In the genomic region with DNA sequence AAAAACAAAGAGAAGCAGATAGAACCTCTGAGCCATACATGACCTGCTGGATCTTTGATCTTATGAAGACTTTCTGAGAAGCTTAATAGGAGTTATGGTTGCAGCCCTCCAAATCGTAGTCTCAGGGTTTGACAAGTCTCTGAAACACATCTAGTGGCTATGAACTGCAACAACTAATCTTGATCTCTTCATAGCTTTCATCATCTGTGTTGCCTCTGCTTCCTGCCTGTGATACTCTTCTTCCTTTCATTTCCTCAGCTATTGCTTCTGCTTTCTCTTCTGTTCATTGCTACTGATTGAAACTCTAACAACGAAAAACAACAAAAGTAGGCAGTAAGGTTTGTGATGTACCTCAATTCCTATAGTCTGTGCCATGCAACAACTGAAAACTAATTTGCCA, we compare ENCODE assay signal across 22 mouse cellular contexts. TPM values are rescaled to one million over a fixed set of nuclear protein-coding genes. Genes with fewer than 3 reads are reported as not detected.
A peak's percentile ranks its signal among the peaks of the same experiment; 100 is the strongest.
DNase-seq lines count a peak whose midpoint lies in the region; ATAC-seq and TF ChIP-seq lines count a peak whose summit lies in the region.
"Had no signal": no experiment of that assay in that cellular context is flagged by ENCODE, and none has a peak within 500 bp of the region (broad histone marks: within the 10 kb centered on the region; RNA-seq: fewer than 3 reads in every experiment).

No protein-coding gene starts in this region.

- 70% methylated on average over 2 of the region's 2 CpGs for WGBS in lung, postnatal 0 days
- 55% methylated on average over 2 of the region's 2 CpGs for WGBS in lung, adult 2 months

- H3K36me3 ChIP-seq in lung, postnatal 0 days (ENCODE audit: insufficient read depth, low read length), result no peaks in the 10 kb centered on the region
- H3K36me3 ChIP-seq: embryonic facial prominence, embryonic 10.5 days; embryonic facial prominence, embryonic 12.5 days had no signal

- H3K4me3 ChIP-seq in lung, postnatal 0 days (ENCODE audit: low read depth, low read length), result no peak overlapping the region
- H3K4me3 ChIP-seq in lung, adult 2 months (replicated peaks; ENCODE audit: extremely low read depth, low read depth, low read length), result no peak overlapping the region
- H3K4me3 ChIP-seq: embryonic facial prominence, embryonic 10.5 days; embryonic facial prominence, embryonic 12.5 days; forebrain, embryonic 13.5 days had no signal

- TF ChIP-seq POLR2A in lung, adult 2 months (IDR thresholded peaks at IDR 0.05; ENCODE audit: borderline replicate concordance, extremely low read depth, low read depth, low read length), result no peak

- DNase-seq in lung, postnatal 0 days (ENCODE audit: low spot score), result peak; percentile 4
- no peak for DNase-seq in lung, adult 2 months
- DNase-seq in kidney, adult 11 months, result no peak
- DNase-seq in gastrocnemius, adult 8-10 months (ENCODE audit: low spot score in 2 of 2), result no peak
- DNase-seq in spleen, postnatal 14 days (ENCODE audit: low spot score in 2 of 2), result no peak
- DNase-seq: adrenal gland, adult 2 months; adrenal gland, postnatal 10 days; adrenal gland, postnatal 25 days; cerebellum, adult 11 months; cerebellum, adult 18-20 months; cerebellum, adult 8-10 months; cerebellum, adult 9-11 months; cerebellum, postnatal 14 days; cerebellum, postnatal 36 days had no signal

- no peak for TF ChIP-seq CTCF in lung, postnatal 0 days (IDR thresholded peaks at IDR 0.05)
- TF ChIP-seq CTCF in lung, adult 2 months (IDR thresholded peaks at IDR 0.05; ENCODE audit: insufficient read depth, low read length), result no peak

- no peaks in the 10 kb centered on the region for H3K9me3 ChIP-seq in lung, postnatal 0 days (ENCODE audit: low read length)
- H3K9me3 ChIP-seq: embryonic facial prominence, embryonic 10.5 days; embryonic facial prominence, embryonic 12.5 days; forebrain, embryonic 13.5 days had no signal

- H3K27ac ChIP-seq in lung, postnatal 0 days (ENCODE audit: low read length), result no peak overlapping the region
- H3K27ac ChIP-seq: embryonic facial prominence, embryonic 10.5 days; embryonic facial prominence, embryonic 12.5 days; forebrain, embryonic 13.5 days had no signal

- no peak overlapping the region for H3K9ac ChIP-seq in lung, postnatal 0 days (replicated peaks; ENCODE audit: low read depth)
- H3K9ac ChIP-seq: embryonic facial prominence, embryonic 12.5 days; forebrain, embryonic 13.5 days had no signal

- no peaks in the 10 kb centered on the region for H3K4me1 ChIP-seq in lung, postnatal 0 days (ENCODE audit: insufficient read depth, low read depth, low read length)
- H3K4me1 ChIP-seq in lung, adult 2 months (ENCODE audit: control insufficient read depth, insufficient read depth, low read length), result no peaks in the 10 kb centered on the region
- H3K4me1 ChIP-seq: embryonic facial prominence, embryonic 10.5 days; embryonic facial prominence, embryonic 12.5 days; forebrain, embryonic 13.5 days had no signal

- TF ChIP-seq EP300 in lung, postnatal 0 days (IDR thresholded peaks at IDR 0.05), result no peak

- no peaks in the 10 kb centered on the region for H3K27me3 ChIP-seq in lung, postnatal 0 days (replicated peaks; ENCODE audit: insufficient read depth, low read length)
- H3K27me3 ChIP-seq: embryonic facial prominence, embryonic 12.5 days; forebrain, embryonic 13.5 days had no signal

- ATAC-seq in lung, postnatal 0 days, result no peak
- ATAC-seq in granulocyte monocyte progenitor cell, adult 5-6 weeks (replicated peaks; ENCODE audit: poor library complexity, severe bottlenecking), result peak; percentile 86
- peak; percentile 81 for ATAC-seq in megakaryocyte progenitor cell, adult 5-6 weeks (replicated peaks; ENCODE audit: poor library complexity)
- ATAC-seq: forebrain, embryonic 13.5 days; forebrain, embryonic 16.5 days had no signal

- no peak overlapping the region for H3K4me2 ChIP-seq in lung, postnatal 0 days (replicated peaks; ENCODE audit: low read depth, low read length)
- H3K4me2 ChIP-seq: embryonic facial prominence, embryonic 12.5 days; forebrain, embryonic 13.5 days had no signal

RNA-seq across cellular contexts. Expression of gene Adgre4, which starts 1.4 kb away (rescaled TPM):
- 0.84 and 0.93 TPM in 2 replicates for polyA plus RNA-seq in lung, postnatal 0 days (2015; fragmentation: Nextera tagmentation; extraction: Ambion mirVana)
- polyA plus RNA-seq in lung, adult 2 months (2012; rRNA removed), result 2.0 and 4.9 TPM in 2 replicates
- total RNA-seq in granulocyte monocyte progenitor cell, adult 5-6 weeks (2014; fragmentation: Nextera tagmentation), result not detected in 2 replicates
- total RNA-seq in granulocyte monocyte progenitor cell, adult 5-6 weeks (2017), result 0.10 and 0.69 TPM in 2 replicates
- 0.35 and 2.3 TPM in 2 replicates for total RNA-seq in megakaryocyte progenitor cell, adult 5-6 weeks (2015)
- total RNA-seq in megakaryocyte progenitor cell, adult 5-6 weeks (2017), result 0.10 and 0.67 TPM in 2 replicates
- total RNA-seq in gastrocnemius, adult 8-10 months (2022), result under 1 TPM in 2 of 4 experiments, not detected in 2; 0.16 to 0.22 TPM
- total RNA-seq: ES-E14 had no signal
- polyA plus RNA-seq: C2C12; embryonic facial prominence, embryonic 12.5 days had no signal

RNA-seq across cellular contexts. Expression of gene Pot1b, which starts 38.7 kb away (rescaled TPM):
- polyA plus RNA-seq in lung, postnatal 0 days (2015; fragmentation: Nextera tagmentation; extraction: Ambion mirVana), result 5.0 and 5.5 TPM in 2 replicates
- 1.9 and 5.9 TPM in 2 replicates for polyA plus RNA-seq in lung, adult 2 months (2012; rRNA removed)
- total RNA-seq in granulocyte monocyte progenitor cell, adult 5-6 weeks (2014; fragmentation: Nextera tagmentation), result 24.6 and 32.1 TPM in 2 replicates
- total RNA-seq in granulocyte monocyte progenitor cell, adult 5-6 weeks (2017), result 20.7 and 35.2 TPM in 2 replicates
- 16.5 and 30.6 TPM in 2 replicates for total RNA-seq in megakaryocyte progenitor cell, adult 5-6 weeks (2015)
- total RNA-seq in megakaryocyte progenitor cell, adult 5-6 weeks (2017), result 29.8 and 38.3 TPM in 2 replicates
- 1 to 10 TPM in 3 of 4 experiments, under 1 TPM in 1; 0.75 to 1.6 (median 1.4) TPM for total RNA-seq in gastrocnemius, adult 8-10 months (2022)

Comparison
In these comparisons a context has a peak if more than half of its experiments do, and no peak if none do; other contexts are left out.
1. RNA of gene Pot1b, which starts 38.7 kb away (total RNA-seq): 20.7 to 35.2 TPM in granulocyte monocyte progenitor cell, adult 5-6 weeks and 16.5 to 38.3 TPM in megakaryocyte progenitor cell, adult 5-6 weeks; 0.75 to 1.6 TPM in gastrocnemius, adult 8-10 months; every median in the first group is over 4 times any median in the second.